Mouse (Mus musculus) NIH3T3 (cell line): ENCODE measurements around the gene Mfn1.

Source experiments
- DNase-seq: peaks from one replicate; pipeline ENCODE4 v3.0.0-alpha.2; 2012; ENCODE audit warnings: low read depth

The Mfn1 gene

DNA sequence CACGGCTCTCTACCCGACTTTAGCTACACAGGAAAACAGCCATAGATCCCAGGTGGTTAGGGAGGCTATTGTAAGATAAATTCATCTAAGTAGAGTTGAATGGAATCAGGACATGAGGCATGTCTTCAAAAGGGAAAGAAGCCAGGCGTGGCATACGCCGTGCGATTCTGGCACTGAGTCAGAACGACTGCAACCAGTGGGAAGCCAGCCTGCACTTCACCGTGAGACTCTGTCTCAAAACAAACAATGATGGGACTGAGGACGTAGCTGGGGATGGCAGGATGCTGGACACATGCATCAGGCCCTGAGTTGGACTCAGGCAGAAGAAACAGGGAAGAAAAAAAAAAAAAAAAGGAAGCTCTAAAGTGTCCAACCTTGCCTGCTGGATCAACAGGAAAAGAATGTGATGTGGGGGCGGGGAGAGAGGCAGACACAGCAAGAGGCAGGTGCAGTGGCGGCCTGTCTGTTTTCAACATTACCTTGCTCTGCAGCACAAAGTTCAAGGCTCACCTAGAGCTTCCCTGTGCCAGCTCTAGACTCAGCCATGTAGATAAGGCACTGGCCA lies 82.4 kb downstream of the Mfn1 start:
- no peak for DNase-seq

DNA sequence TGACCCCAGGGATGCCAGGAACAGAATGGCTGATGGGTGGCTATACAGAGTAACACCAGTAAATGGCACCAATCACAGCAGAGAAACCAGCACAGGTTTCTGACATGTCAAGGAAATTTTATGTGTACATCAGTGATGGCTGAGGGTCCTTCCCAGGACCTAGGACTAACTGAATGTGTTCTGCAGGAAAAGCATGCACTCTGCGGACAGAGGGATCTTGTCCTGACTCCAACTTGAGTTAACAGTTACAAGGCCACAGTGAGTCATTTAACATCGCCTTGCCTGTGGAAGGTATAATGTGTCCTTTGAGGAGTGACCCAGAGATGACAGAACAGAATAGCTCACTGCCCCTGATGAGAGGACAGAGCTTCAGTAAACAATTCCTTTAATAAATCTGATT lies 85.5 kb downstream of the Mfn1 start:
- DNase-seq: peak; percentile 22

GRCm38 (mm10) chr3:32615376-32615775 lies 86.1 kb downstream of the Mfn1 start:
- DNase-seq: peak; percentile 77

GRCm38 (mm10) chr3:32616006-32616330 lies 86.7 kb downstream of the Mfn1 start:
- DNase-seq: no peak

DNA sequence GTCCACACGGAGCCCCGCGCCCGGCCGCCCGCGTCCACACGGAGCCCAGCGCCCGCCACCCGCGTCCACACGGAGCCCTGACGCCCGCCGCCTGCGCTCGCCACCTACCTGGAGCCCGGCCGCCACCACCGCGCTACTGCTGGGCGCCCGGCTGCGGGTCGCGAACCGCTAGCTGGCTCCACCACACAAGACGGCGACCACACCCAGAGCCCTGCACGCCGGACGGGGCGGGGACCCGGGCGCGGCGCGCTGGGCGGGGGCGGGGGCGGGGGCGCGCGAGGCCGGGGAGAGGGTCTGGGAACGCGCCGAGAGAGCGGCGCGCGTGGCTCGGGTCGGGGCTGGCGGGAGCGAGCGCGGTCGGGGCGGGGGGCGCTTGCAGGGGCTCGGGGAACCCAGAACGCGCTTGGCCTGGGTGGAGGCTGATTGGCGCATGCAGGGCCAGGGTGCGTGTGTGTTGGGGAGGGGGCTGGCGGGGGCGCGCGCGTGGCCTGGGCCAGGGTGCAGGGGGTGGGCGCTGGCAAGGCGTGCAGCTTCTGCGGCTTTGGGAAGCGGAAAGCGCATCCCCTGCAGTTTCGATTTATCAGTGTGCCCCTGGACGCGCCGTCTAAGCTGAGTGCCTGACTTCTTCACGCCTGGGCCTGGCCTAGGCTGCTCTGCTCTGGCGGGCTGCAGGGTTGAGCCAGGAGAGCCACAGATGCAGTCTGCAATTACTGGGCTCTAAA lies 87.2 kb downstream of the Mfn1 start, which contains the start of gene Gnb4:
Gene Gnb4 (minus strand): TSS at position 255 of the 722 bp plus-strand sequence.
- DNase-seq: peak; percentile 55

DNA sequence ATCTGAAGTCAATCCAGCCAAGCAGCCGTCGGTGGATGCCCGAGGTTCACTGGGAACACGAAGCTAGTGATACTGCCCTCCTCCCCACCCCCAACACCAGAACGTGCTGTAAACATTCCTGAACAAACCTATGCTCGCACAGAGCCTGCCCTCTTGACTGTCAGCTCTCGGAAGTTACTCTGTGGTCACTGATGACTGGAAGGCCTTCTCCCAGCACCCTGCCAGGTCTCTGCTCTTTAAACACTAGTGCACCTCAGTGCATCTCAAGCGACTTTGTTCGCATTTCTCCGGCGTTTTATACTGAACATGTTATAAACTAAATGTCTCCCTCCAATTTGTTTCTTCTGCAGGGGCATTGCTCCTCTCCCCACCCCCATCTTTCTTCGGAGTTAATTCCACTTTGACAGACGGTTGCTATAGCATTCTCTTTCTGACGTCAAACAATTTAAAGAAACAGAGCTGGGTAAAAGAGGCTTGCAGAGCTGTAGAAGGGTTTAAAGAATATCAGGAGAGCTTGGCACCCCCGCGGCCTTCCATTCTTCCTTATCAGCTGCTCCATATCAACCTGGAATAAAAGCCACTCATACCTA lies 87.9 kb downstream of the Mfn1 start:
- peak; percentile 50 for DNase-seq

DNA sequence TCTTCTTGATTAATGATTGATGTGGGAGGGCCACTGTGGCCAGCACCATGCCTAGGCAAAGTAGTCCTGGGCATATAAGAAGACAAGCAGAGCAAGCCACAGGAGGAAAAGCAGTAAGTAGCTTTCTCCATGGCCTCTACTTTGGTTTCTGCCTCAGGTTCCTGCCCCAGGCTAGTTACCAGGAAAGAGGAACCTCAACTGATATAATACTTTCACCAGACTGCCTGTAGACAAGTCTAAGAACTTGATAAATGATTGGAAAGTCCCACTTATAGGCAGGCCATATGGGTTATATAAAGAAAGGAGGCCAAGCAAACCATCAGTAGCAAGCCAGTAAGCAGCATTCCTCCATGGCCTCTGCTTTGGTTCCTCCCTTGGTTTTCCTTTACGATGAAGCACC lies 92.4 kb downstream of the Mfn1 start:
- DNase-seq: no peak

- DNase-seq: no peak
Measured at GRCm38 (mm10) chr3:32622106-32622505, 92.8 kb downstream of the Mfn1 start.

- no peak for DNase-seq
Measured at GRCm38 (mm10) chr3:32628141-32628540, 98.9 kb downstream of the Mfn1 start.
